Mouse (Mus musculus): ENCODE data around the gene Nudt21. TPM values are rescaled to one million over a fixed set of nuclear protein-coding genes. Genes with fewer than 3 reads are reported as not detected.

Gene Nudt21
- 30.6 TPM for polyA plus RNA-seq (2014; fragmentation: Illumina TruSeq; extraction: RNeasy Lipid Tissue Mini Kit (QIAGEN cat#74804); ENCODE audit: low read depth, low replicate concordance)

DNA sequence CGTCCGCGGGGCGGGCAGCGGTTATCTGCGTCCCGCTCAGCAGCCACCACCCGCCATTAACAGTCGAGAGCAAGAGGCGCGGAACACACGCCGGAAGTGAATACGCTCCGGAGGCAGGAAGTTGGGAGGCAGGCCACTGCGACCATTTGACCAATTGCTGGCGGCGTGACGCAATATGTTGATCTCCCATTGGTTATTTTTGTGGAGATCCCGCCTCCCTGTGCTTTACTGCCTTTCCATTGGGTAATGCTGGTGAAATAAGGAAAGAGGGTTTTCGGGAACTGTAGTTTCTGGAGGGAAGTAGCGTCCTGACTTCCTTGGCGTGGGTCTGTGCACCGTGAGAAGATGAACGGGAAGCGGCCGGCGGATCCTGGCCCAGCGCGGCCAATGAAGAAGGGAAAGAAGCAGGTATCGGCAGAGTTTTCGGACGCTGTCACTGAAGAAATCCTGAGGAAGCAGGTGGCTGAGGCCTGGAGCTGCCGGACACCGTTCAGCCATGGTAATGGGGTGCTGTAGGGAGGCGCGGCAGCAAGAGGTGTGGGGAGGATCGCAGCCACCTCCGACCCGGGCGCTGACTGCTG lies at the start of gene Nudt21, which contains the start of gene Ogfod1:
Nudt21 (minus strand) TSS at position 88 of the 581 bp plus-strand sequence.
Ogfod1 (plus strand) TSS at position 255 of the 581 bp plus-strand sequence.

DNA sequence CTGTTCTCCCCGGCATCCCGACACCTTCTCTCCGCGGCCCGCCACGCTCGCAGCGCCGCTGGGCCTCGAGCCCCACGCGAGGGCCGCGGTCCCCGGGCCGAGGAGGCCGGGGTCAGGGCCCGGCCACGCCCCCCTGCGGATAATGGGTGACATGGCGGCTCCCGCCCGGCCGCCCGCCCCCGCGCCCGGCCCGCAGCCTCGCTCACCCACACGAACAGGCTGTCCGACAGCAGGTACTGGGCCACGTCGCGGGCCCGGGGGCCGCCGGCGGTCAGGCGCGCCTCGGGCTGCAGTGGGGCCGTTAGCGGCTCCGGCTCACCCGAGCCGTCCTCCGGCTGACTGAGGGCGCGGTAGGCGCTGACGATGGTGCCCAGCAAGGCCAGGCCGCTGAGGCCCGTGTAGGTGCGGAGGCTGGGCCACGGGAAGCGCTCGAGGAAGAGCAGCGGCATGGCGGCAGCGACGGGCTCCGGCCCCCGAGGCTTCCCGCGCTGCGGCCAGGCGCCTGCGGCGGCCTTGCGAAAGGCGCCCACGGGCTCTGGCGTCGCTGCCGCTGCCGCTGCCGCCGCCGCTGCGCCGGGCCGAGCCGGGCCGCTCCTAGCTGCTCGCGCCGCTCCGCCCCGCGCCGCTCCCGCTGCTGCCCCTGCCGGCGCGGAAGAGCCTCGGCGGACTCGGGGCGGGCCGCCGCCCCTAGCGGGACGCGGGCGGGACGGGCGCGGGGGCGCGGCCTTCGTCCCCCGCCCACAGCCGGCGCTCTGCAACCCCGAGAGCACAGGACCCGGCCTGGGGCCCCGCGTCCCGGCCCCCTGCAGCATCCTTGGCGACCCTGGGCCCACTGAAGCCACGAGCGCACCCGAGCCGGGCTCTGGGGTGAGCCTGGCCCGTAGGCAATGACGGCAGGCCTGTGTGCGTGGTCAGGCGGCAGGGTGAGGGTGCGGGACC lies 24.5 kb downstream of the Nudt21 start, which contains the start of gene Amfr:
Amfr (minus strand) TSS at position 830 of the 939 bp plus-strand sequence.

Other genes with a start within 250 kb of the Nudt21 start
- 13.6 TPM for gene Gnao1, start 227.1 kb downstream of the Nudt21 start, polyA plus RNA-seq (2014; fragmentation: Illumina TruSeq; extraction: RNeasy Lipid Tissue Mini Kit (QIAGEN cat#74804); ENCODE audit: low read depth, low replicate concordance)
- 96.0 TPM for gene Amfr, start 24.2 kb downstream of the Nudt21 start, polyA plus RNA-seq (2014; fragmentation: Illumina TruSeq; extraction: RNeasy Lipid Tissue Mini Kit (QIAGEN cat#74804); ENCODE audit: low read depth, low replicate concordance)
- gene Ogfod1, start 167 bp upstream of the Nudt21 start, polyA plus RNA-seq (2014; fragmentation: Illumina TruSeq; extraction: RNeasy Lipid Tissue Mini Kit (QIAGEN cat#74804); ENCODE audit: low read depth, low replicate concordance), result 15.9 TPM
- 25.3 TPM for gene Bbs2, start 61.9 kb upstream of the Nudt21 start, polyA plus RNA-seq (2014; fragmentation: Illumina TruSeq; extraction: RNeasy Lipid Tissue Mini Kit (QIAGEN cat#74804); ENCODE audit: low read depth, low replicate concordance)
- gene Mt4, start 100.2 kb upstream of the Nudt21 start, polyA plus RNA-seq (2014; fragmentation: Illumina TruSeq; extraction: RNeasy Lipid Tissue Mini Kit (QIAGEN cat#74804); ENCODE audit: low read depth, low replicate concordance), result not detected
- gene Mt3, start 115.6 kb upstream of the Nudt21 start, polyA plus RNA-seq (2014; fragmentation: Illumina TruSeq; extraction: RNeasy Lipid Tissue Mini Kit (QIAGEN cat#74804); ENCODE audit: low read depth, low replicate concordance), result 28.4 TPM
- gene Mt2, start 135.6 kb upstream of the Nudt21 start, polyA plus RNA-seq (2014; fragmentation: Illumina TruSeq; extraction: RNeasy Lipid Tissue Mini Kit (QIAGEN cat#74804); ENCODE audit: low read depth, low replicate concordance), result 456 TPM
- 565 TPM for gene Mt1, start 142.1 kb upstream of the Nudt21 start, polyA plus RNA-seq (2014; fragmentation: Illumina TruSeq; extraction: RNeasy Lipid Tissue Mini Kit (QIAGEN cat#74804); ENCODE audit: low read depth, low replicate concordance)
- 21.7 TPM for gene Nup93, start 177.5 kb upstream of the Nudt21 start, polyA plus RNA-seq (2014; fragmentation: Illumina TruSeq; extraction: RNeasy Lipid Tissue Mini Kit (QIAGEN cat#74804); ENCODE audit: low read depth, low replicate concordance)